Mouse (Mus musculus): Measurements from ENCODE around the gene Gm8300. TPM values are rescaled to one million over a fixed set of nuclear protein-coding genes. Genes with fewer than 3 reads are reported as not detected.
"Not testable (repeated sequence)": the region's sequence is repeated elsewhere in the genome, so short reads cannot be mapped to it uniquely, and the experiment has no call there.

The Gm8300 gene
- total RNA-seq (2015) (not detected in 2 replicates), total RNA-seq (2017) (not detected in 2 replicates)

DNA sequence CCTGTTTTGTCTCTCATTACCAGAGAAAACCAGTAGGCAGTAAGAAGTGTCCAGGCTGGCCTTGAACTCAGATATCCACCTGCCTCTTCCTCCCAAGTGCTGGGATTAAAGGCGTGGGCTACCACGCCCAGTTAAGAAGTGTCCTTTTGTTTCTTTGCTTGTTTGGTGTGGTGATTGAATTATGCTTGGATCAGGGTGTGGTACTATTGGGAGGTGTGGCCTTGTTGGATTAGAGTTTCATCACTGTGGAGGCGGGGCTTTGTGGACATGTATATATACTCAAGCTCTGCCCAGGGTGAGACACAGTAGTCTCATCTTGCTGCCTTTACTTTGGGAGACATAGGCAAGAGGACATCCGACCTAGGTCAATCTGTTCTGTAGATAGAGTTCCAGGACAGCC, at the start of gene Gm8300:
TSS of gene Gm8300 (plus strand) at position 301 of the 400 bp plus-strand sequence.
- ATAC-seq (replicated peaks; ENCODE audit: poor library complexity): not testable (repeated sequence)

DNA sequence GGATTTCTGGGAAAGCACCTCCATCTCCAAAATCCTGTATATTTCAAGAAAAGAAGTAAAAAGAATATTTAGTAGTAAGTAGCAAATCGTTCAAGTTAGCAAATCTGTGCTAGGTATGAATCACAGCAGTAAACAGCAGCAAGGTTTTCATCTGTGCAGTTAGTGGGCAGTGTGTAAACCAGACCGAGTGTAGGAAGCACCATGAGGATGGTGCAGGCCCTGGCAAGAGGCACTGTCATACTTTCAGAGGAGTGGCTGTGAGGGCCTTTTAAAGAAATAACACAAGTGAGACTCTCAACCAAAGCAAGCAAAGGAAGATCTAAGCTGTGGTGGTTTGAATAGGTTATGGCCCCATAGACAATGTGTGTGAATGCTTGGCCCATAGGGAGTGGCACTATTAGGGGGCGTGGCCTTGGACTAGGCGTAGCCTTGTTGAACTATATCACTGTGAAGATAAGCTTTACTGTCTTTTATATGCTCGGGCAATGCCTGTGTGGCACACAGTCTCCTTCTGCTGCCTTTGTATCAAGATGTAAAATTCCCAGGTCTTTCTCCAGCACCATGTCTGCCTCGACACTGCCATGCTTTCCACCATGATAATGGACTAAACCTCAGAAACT, 49.3 kb upstream of the Gm8300 start:
- peak; percentile 86 for ATAC-seq (replicated peaks; ENCODE audit: poor library complexity)

DNA sequence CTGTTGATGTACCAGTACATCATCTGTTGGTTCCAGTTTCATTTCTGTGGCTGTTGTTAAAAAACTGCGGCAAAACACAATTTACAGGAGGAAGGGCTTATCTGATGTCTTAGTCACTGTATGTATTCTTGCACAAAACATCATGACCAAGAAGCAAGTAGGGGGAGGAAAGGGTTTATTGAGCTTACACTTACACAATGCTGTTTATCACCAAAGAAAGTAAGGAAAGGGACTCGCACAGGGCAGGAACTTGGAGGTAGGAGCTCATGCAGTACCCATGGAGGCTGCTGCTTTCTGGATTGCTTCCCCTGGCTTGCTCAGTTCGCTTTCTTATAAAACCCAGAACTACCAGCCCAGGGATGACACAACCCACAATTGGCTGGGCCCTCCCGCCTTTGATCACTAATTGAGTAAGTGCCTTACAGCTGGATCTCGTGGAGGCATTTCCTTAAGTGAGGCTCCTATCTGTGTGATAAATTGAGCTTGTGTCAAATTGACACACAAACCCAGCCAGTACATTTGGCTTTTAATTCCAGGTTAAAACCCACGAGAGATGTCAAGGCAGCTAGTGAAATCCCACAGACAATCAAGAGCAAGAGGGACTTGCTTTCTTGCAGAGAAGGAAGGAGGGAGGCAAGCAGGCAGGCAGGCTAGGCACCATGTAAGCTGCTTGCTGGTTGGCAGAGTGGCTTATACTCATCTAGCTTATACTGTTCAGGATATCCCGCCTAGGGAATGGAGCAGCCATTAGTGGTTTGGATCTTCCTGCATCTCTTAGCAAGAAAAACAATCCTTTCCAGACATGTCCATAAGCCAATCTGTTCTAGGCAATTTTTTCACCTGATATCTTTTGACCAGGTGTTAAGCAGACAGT, 43.6 kb upstream of the Gm8300 start:
- ATAC-seq (replicated peaks; ENCODE audit: poor library complexity): peak; percentile 45

DNA sequence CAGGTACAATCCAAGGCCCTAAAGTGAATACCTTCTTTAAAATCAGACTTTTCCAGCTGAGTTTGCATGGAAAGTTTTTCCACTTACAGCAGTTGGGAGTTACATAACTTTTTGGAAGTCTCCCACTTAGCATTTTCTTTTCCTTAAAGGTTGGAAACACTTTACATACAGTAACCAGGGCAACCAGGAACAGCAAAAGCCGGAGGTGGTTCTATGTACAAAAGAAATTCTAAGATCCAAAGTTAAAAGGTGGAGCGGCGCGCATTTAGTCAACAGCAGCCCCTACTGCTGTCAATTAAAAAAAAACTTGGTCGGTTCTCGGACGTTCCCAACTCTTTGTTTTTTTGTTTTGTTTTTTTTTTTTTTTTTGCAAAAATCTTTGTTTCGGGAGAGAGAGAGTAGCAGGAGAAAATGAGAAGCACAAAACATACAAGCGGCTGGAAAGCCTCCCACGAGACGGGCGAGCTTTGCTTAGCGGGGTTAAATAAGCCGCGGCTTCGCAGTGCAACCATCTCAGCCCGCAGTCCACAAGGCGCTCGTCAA, 42.6 kb upstream of the Gm8300 start:
- ATAC-seq (replicated peaks; ENCODE audit: poor library complexity): no peak

DNA sequence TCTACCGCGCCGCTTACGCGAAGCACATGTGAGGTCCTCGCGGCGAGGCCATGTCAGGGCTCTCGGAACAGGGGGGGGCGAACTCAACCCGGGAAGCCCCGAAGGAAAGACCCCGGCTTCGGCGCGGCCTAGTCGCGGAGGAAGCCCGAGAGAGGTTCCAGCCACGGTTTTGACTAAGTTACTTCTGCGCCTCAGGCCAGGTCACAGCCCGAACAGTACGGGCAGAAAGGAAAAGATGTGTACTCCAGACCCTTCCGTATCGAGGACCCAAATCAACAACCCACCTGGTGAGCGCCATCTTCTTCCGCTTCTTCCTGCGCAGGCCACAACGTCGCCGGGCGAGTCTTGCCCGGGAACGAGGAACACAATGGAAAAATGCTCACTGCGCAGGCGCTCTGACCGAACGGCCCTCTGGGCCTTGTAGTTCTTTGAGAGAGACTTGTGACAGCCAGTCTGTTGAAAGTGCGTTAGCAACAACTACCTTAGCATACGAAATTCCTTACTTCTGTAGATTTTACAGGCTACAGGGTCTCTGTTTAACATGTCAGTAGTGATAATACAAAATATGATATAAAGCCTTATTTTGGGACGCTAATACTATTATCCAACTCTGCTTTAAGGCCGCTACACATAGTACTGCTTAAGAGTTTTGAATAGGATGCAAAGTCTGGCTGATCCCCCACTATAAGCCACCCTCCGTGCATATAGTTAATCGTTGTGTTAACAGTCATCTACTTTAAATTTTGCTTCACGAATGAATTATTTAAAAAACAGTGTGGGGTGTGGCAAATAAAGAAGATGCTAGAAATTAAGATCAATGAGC, 41.9 kb upstream of the Gm8300 start, which contains the start of gene Snw1:
TSS of gene Snw1 (minus strand) at position 311 of the 823 bp plus-strand sequence.
- ATAC-seq (replicated peaks; ENCODE audit: poor library complexity): peak; percentile 89

DNA sequence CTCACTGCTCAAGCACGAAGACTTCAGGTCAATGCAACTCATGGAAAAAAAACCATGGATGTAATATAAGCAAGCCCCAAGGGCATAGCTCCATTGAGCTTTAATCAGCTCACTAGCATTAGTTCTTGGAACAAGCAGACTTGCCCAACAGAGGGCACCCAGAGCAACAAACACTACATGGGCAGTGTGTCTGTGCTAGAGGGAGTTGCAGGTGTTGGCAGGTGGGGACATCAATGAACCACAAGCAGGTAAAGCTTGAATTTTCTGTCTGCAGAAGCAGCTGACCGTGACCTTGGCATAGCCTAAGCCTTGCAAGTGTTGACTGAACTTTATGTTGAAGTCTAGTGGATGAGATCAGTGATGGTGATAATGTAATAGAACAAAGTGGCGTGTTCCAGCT, 39.4 kb upstream of the Gm8300 start:
- no peak for ATAC-seq (replicated peaks; ENCODE audit: poor library complexity)

DNA sequence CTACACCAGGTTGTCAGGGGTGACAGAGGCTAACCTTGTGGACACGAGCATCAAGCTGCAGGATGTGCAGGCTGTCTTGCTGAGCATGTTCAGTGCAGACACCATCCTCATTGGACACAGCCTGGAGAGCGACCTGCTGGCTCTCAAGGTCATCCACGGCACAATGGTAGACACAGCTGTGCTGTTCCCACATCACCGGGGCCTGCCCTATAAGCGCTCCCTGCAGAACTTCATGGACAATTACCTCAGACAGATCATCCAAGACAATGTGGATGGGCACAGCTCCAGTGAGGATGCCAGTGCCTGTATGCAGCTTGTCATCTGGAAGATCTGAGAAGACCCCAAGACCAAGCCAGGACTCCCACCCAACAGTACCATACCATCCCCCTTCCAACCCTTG, 31.6 kb upstream of the Gm8300 start:
- ATAC-seq (replicated peaks; ENCODE audit: poor library complexity): not testable (repeated sequence)

DNA sequence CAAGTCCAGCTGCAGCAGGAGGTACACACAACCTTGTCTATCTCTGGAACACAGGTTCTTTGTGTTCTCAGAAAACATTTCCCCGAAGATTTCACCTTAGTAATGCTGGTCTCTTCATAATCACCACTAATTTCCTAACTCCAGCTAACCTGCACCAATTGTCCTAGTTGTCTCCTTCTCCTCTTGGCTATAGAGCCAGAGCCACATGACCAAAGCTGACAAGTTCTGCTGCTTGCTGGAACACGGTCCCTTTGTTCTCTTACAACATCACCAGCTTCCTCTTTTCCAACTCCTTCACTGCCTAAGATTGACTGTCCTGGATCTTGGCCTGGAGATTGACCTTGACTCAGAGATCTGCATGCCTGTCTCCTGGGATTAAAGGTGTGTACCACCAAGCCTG, 25.4 kb upstream of the Gm8300 start:
- ATAC-seq (replicated peaks; ENCODE audit: poor library complexity): peak; percentile 81

DNA sequence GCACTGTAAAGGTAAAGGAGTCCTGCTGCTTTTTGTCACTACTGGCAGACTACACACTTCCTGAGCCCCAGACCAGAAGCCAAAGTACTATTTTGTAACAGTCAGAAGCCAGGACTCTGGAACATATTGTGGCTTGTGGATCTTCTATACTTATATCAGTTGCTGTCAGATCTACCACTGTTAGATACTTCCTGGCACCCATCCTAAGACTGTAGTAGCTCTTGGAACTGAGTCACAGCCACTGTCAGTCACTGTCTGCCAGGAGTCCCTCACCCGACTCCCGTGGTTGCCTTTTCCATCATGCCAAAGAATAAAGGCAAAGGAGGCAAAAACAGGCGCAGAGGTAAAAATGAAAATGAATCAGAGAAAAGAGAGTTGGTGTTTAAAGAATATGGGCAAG, 19.7 kb upstream of the Gm8300 start, which contains the start of gene Gm5788:
TSS of gene Gm5788 (plus strand) at position 301 of the 400 bp plus-strand sequence.
- not testable (repeated sequence) for ATAC-seq (replicated peaks; ENCODE audit: poor library complexity)

DNA sequence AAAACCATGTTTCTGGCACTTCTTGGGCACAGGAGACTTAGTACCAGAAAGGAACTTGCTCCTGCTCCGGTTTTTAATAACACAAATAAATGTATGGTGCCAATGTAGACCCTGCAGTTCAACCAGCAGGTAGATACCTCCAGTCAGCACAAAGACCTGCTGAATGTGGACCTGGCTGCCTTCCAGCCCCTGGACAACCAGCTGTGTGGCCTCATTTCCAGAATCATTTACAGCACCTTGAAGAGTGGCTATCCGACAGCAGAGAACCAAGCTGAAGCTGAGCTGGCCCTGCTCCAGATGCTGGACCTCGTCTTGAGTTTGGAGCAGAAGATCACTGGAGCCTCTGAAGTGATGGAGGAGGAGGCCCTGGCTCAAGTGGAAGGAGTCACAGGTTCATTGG, 5.5 kb downstream of the Gm8300 start:
- ATAC-seq (replicated peaks; ENCODE audit: poor library complexity): not testable (repeated sequence)

DNA sequence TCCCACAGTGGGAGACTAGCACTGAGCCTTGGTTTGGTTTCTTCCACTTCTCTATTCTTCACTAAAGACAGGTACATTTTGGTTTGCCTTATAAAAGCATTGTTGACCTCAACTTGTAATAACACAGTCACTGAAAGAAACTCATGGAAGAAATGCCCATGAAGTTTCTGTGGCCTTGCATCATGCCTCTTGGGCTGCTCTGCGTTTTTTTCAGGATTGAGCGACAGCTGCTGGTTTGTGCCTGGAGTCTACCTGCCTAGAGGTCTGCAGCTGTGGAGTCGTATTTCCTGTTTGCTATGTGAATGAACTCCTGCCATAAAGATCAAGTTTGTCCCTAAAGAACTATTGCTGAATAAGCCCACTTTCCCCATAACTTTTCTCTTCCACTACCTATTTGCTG, 29.8 kb downstream of the Gm8300 start:
- ATAC-seq (replicated peaks; ENCODE audit: poor library complexity): no peak

DNA sequence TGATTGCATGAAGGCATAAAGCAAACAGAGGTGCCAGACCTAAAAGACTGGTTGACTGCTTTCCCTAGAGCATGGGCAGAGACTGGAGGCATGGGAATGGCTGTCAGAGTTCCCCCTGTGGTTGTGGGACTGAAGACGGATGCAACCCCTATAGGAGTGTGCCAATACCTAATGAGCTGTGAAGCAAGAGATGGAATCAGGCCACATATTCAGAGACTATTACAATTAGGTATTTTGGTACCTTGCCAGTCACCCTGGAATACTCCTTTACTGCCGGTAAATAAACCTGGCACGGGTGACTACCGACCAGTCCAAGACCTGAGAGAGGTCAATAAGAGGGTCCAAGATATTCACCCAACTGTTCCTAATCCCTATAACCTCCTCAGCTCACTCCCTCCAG, 36.5 kb downstream of the Gm8300 start:
- not testable (repeated sequence) for ATAC-seq (replicated peaks; ENCODE audit: poor library complexity)

Other genes with a start within 250 kb of the Gm8300 start
- 40.1 and 42.7 TPM in 2 replicates for gene Vipas39, start 248.1 kb upstream of the Gm8300 start, total RNA-seq (2015)
- 24.7 and 29.4 TPM in 2 replicates for gene Vipas39, start 248.1 kb upstream of the Gm8300 start, total RNA-seq (2017)
- gene Ahsa1, start 247.8 kb upstream of the Gm8300 start, total RNA-seq (2015): 97.9 and 114 TPM in 2 replicates
- 313 and 335 TPM in 2 replicates for gene Ahsa1, start 247.8 kb upstream of the Gm8300 start, total RNA-seq (2017)
- gene Ism2, start 214.6 kb upstream of the Gm8300 start, total RNA-seq (2015): not detected in 2 replicates
- gene Ism2, start 214.6 kb upstream of the Gm8300 start, total RNA-seq (2017): not detected in 2 replicates
- 199 and 210 TPM in 2 replicates for gene Sptlc2, start 126.0 kb upstream of the Gm8300 start, total RNA-seq (2015)
- gene Sptlc2, start 126.0 kb upstream of the Gm8300 start, total RNA-seq (2017): 128 and 138 TPM in 2 replicates
- 111 and 120 TPM in 2 replicates for gene Slirp, start 70.4 kb upstream of the Gm8300 start, total RNA-seq (2015)
- gene Slirp, start 70.4 kb upstream of the Gm8300 start, total RNA-seq (2017): 49.4 and 79.7 TPM in 2 replicates
- gene Alkbh1, start 70.3 kb upstream of the Gm8300 start, total RNA-seq (2015): 39.7 and 47.1 TPM in 2 replicates
- 57.2 and 82.5 TPM in 2 replicates for gene Alkbh1, start 70.3 kb upstream of the Gm8300 start, total RNA-seq (2017)
- gene Snw1, start 42.0 kb upstream of the Gm8300 start, total RNA-seq (2015): 54.8 and 56.1 TPM in 2 replicates
- 173 and 192 TPM in 2 replicates for gene Snw1, start 42.0 kb upstream of the Gm8300 start, total RNA-seq (2017)
- gene Gm5788, start 19.6 kb upstream of the Gm8300 start, total RNA-seq (2015): not detected in 2 replicates
- gene Gm5788, start 19.6 kb upstream of the Gm8300 start, total RNA-seq (2017): not detected in 2 replicates
- not detected in 2 replicates for gene Oog1, start 88.4 kb downstream of the Gm8300 start, total RNA-seq (2015)
- not detected in 2 replicates for gene Oog1, start 88.4 kb downstream of the Gm8300 start, total RNA-seq (2017)
- gene Gm4027, start 104.6 kb downstream of the Gm8300 start, total RNA-seq (2015): not detected in 2 replicates
- not detected in 2 replicates for gene Gm4027, start 104.6 kb downstream of the Gm8300 start, total RNA-seq (2017)
- not detected in 2 replicates for gene Gm16381, start 130.3 kb downstream of the Gm8300 start, total RNA-seq (2015)
- gene Gm16381, start 130.3 kb downstream of the Gm8300 start, total RNA-seq (2017): not detected in 2 replicates

All from megakaryocyte progenitor cell, adult 5-6 weeks (primary cell).